Mouse (Mus musculus): ENCODE results near the gene Plxna4.

The Plxna4 gene

GRCm38 (mm10) chr6:32338416-32338943, 249.5 kb downstream of the Plxna4 start:
- Histone ChIP-seq H3K27me3 (ENCODE audit: insufficient read depth, low read length) (no peaks in the 10 kb centered on the region), H3K4me1 (replicated peaks; ENCODE audit: low read depth, low read length) (no peaks in the 10 kb centered on the region), H3K4me3 (replicated peaks; ENCODE audit: low read length) (no peak overlapping the region), H3K36me3 (ENCODE audit: insufficient read depth, low read length) (no peaks in the 10 kb centered on the region), H3K9me3 (ENCODE audit: low read length) (no peaks in the 10 kb centered on the region)
- TF ChIP-seq CTCF (conservative IDR thresholded peaks at IDR 0.05; ENCODE audit: low read length) (no peak), NANOG (IDR thresholded peaks at IDR 0.05; ENCODE audit: borderline replicate concordance, low read length) (no peak), POU5F1 (IDR thresholded peaks at IDR 0.05; ENCODE audit: borderline replicate concordance, low read length) (no peak)

- no peaks in the 10 kb centered on the region for H3K36me3 ChIP-seq (ENCODE audit: insufficient read depth, low read length)
- H3K4me1 ChIP-seq (replicated peaks; ENCODE audit: low read depth, low read length), result peaks cover 13% of the 10 kb centered on the region
- H3K27me3 ChIP-seq (ENCODE audit: insufficient read depth, low read length), result peaks cover 7% of the 10 kb centered on the region; the same call in 1 of the 2 replicates
- no peaks in the 10 kb centered on the region for H3K9me3 ChIP-seq (ENCODE audit: low read length)
- no peak overlapping the region for H3K4me3 ChIP-seq (replicated peaks; ENCODE audit: low read length)
- no peak for TF ChIP-seq POU5F1 (IDR thresholded peaks at IDR 0.05; ENCODE audit: borderline replicate concordance, low read length)
- no peak for TF ChIP-seq CTCF (conservative IDR thresholded peaks at IDR 0.05; ENCODE audit: low read length)
- TF ChIP-seq NANOG (IDR thresholded peaks at IDR 0.05; ENCODE audit: borderline replicate concordance, low read length), result no peak
Measured at GRCm38 (mm10) chr6:32331281-32331680, 256.7 kb downstream of the Plxna4 start.

- Histone ChIP-seq H3K27me3 (ENCODE audit: insufficient read depth, low read length) (peaks cover 7% of the 10 kb centered on the region; the same call in 1 of the 2 replicates), H3K9me3 (ENCODE audit: low read length) (no peaks in the 10 kb centered on the region), H3K36me3 (ENCODE audit: insufficient read depth, low read length) (no peaks in the 10 kb centered on the region), H3K4me1 (replicated peaks; ENCODE audit: low read depth, low read length) (peaks cover 13% of the 10 kb centered on the region), H3K4me3 (replicated peaks; ENCODE audit: low read length) (no peak overlapping the region)
- TF ChIP-seq NANOG (IDR thresholded peaks at IDR 0.05; ENCODE audit: borderline replicate concordance, low read length) (no peak), POU5F1 (IDR thresholded peaks at IDR 0.05; ENCODE audit: borderline replicate concordance, low read length) (no peak), CTCF (conservative IDR thresholded peaks at IDR 0.05; ENCODE audit: low read length) (no peak)
Measured at GRCm38 (mm10) chr6:32330034-32330795, 257.8 kb downstream of the Plxna4 start.

GRCm38 (mm10) chr6:32328028-32328427, 260.0 kb downstream of the Plxna4 start:
- Histone ChIP-seq H3K9me3 (ENCODE audit: low read length) (no peaks in the 10 kb centered on the region), H3K36me3 (ENCODE audit: insufficient read depth, low read length) (no peaks in the 10 kb centered on the region), H3K4me1 (replicated peaks; ENCODE audit: low read depth, low read length) (peaks cover 16% of the 10 kb centered on the region), H3K4me3 (replicated peaks; ENCODE audit: low read length) (no peak overlapping the region), H3K27me3 (ENCODE audit: insufficient read depth, low read length) (peaks cover 7% of the 10 kb centered on the region; the same call in 1 of the 2 replicates)
- peak; percentile 69 for TF ChIP-seq CTCF (conservative IDR thresholded peaks at IDR 0.05; ENCODE audit: low read length)
- no peak for TF ChIP-seq POU5F1 (IDR thresholded peaks at IDR 0.05; ENCODE audit: borderline replicate concordance, low read length)

GRCm38 (mm10) chr6:32327173-32327572, 260.8 kb downstream of the Plxna4 start:
- Histone ChIP-seq H3K27me3 (ENCODE audit: insufficient read depth, low read length) (peaks cover 7% of the 10 kb centered on the region; the same call in 1 of the 2 replicates), H3K36me3 (ENCODE audit: insufficient read depth, low read length) (no peaks in the 10 kb centered on the region), H3K4me1 (replicated peaks; ENCODE audit: low read depth, low read length) (peaks cover 16% of the 10 kb centered on the region), H3K4me3 (replicated peaks; ENCODE audit: low read length) (no peak overlapping the region), H3K9me3 (ENCODE audit: low read length) (no peaks in the 10 kb centered on the region)
- TF ChIP-seq POU5F1 (IDR thresholded peaks at IDR 0.05; ENCODE audit: borderline replicate concordance, low read length) (no peak), NANOG (IDR thresholded peaks at IDR 0.05; ENCODE audit: borderline replicate concordance, low read length) (no peak), CTCF (conservative IDR thresholded peaks at IDR 0.05; ENCODE audit: low read length) (no peak)

GRCm38 (mm10) chr6:32326406-32326805, 261.6 kb downstream of the Plxna4 start:
- no peaks in the 10 kb centered on the region for H3K36me3 ChIP-seq (ENCODE audit: insufficient read depth, low read length)
- H3K27me3 ChIP-seq (ENCODE audit: insufficient read depth, low read length), result peaks cover 7% of the 10 kb centered on the region; the same call in 1 of the 2 replicates
- no peaks in the 10 kb centered on the region for H3K9me3 ChIP-seq (ENCODE audit: low read length)
- H3K4me3 ChIP-seq (replicated peaks; ENCODE audit: low read length), result no peak overlapping the region
- TF ChIP-seq NANOG (IDR thresholded peaks at IDR 0.05; ENCODE audit: borderline replicate concordance, low read length) (no peak), POU5F1 (IDR thresholded peaks at IDR 0.05; ENCODE audit: borderline replicate concordance, low read length) (no peak), CTCF (conservative IDR thresholded peaks at IDR 0.05; ENCODE audit: low read length) (no peak)
- peaks cover 16% of the 10 kb centered on the region for H3K4me1 ChIP-seq (replicated peaks; ENCODE audit: low read depth, low read length)

- H3K4me1 ChIP-seq (replicated peaks; ENCODE audit: low read depth, low read length), result peaks cover 16% of the 10 kb centered on the region
- H3K9me3 ChIP-seq (ENCODE audit: low read length), result no peaks in the 10 kb centered on the region
- H3K4me3 ChIP-seq (replicated peaks; ENCODE audit: low read length), result no peak overlapping the region
- H3K27me3 ChIP-seq (ENCODE audit: insufficient read depth, low read length), result peaks cover 7% of the 10 kb centered on the region; the same call in 1 of the 2 replicates
- no peaks in the 10 kb centered on the region for H3K36me3 ChIP-seq (ENCODE audit: insufficient read depth, low read length)
- no peak for TF ChIP-seq NANOG (IDR thresholded peaks at IDR 0.05; ENCODE audit: borderline replicate concordance, low read length)
- no peak for TF ChIP-seq CTCF (conservative IDR thresholded peaks at IDR 0.05; ENCODE audit: low read length)
- no peak for TF ChIP-seq POU5F1 (IDR thresholded peaks at IDR 0.05; ENCODE audit: borderline replicate concordance, low read length)
Measured at GRCm38 (mm10) chr6:32325851-32326250, 262.1 kb downstream of the Plxna4 start.

- H3K4me1 ChIP-seq (replicated peaks; ENCODE audit: low read depth, low read length), result 0 out of 2 replicates have a peak, but pooled peaks cover 2% of the 10 kb centered on the region
- H3K4me3 ChIP-seq (replicated peaks; ENCODE audit: low read length), result no peak overlapping the region
- H3K9me3 ChIP-seq (ENCODE audit: low read length), result peaks cover 7% of the 10 kb centered on the region; the same call in 1 of the 2 replicates
- TF ChIP-seq NANOG (IDR thresholded peaks at IDR 0.05; ENCODE audit: borderline replicate concordance, low read length) (no peak), POU5F1 (IDR thresholded peaks at IDR 0.05; ENCODE audit: borderline replicate concordance, low read length) (no peak), CTCF (conservative IDR thresholded peaks at IDR 0.05; ENCODE audit: low read length) (no peak)
- no peaks in the 10 kb centered on the region for H3K27me3 ChIP-seq (ENCODE audit: insufficient read depth, low read length)
- H3K36me3 ChIP-seq (ENCODE audit: insufficient read depth, low read length), result no peaks in the 10 kb centered on the region
Measured at GRCm38 (mm10) chr6:32321187-32321586, 266.8 kb downstream of the Plxna4 start.

Data from E14TG2a.4 (cell line).